28 mouse cellular contexts compared by ENCODE assay signal in genomic region chr2:73335949-73336348, GRCm38 (mm10). TPM values are rescaled to one million over a fixed set of nuclear protein-coding genes. Genes with fewer than 3 reads are reported as not detected.
"Had no signal": no experiment of that assay in that cellular context is flagged by ENCODE, and none has a peak within 500 bp of the region (broad histone marks: within the 10 kb centered on the region; RNA-seq: fewer than 3 reads in every experiment).

No protein-coding gene starts in this region.

- DNase-seq: cerebellum, adult 2 months; cerebellum, adult 8-10 months; cerebellum, adult 9-10 months; cerebellum, adult 9-11 months; cerebellum, postnatal 10 days; cerebellum, postnatal 14 days; cerebellum, postnatal 25 days; cerebellum, postnatal 36 days; embryo, embryonic 11 days; forebrain, postnatal 0 days; gastrocnemius, adult 2 months; gastrocnemius, postnatal 10 days; gastrocnemius, postnatal 14 days; gastrocnemius, postnatal 25 days; gastrocnemius, postnatal 36 days; heart, adult 18-20 months had no signal

- ATAC-seq: forebrain, embryonic 13.5 days; forebrain, embryonic 14.5 days; forebrain, embryonic 15.5 days; forebrain, embryonic 16.5 days; forebrain, postnatal 0 days had no signal

- H3K4me2 ChIP-seq: embryonic facial prominence, embryonic 12.5 days; embryonic facial prominence, embryonic 13.5 days; embryonic facial prominence, embryonic 15.5 days; forebrain, embryonic 12.5 days; forebrain, embryonic 13.5 days; forebrain, embryonic 15.5 days had no signal

- H3K36me3 ChIP-seq: embryonic facial prominence, embryonic 10.5 days; embryonic facial prominence, embryonic 12.5 days; embryonic facial prominence, embryonic 13.5 days; embryonic facial prominence, embryonic 15.5 days; forebrain, embryonic 10.5 days; forebrain, embryonic 12.5 days; forebrain, embryonic 15.5 days had no signal

- H3K9ac ChIP-seq: embryonic facial prominence, embryonic 12.5 days; embryonic facial prominence, embryonic 13.5 days; embryonic facial prominence, embryonic 15.5 days; forebrain, embryonic 12.5 days; forebrain, embryonic 13.5 days; forebrain, embryonic 15.5 days; forebrain, postnatal 0 days had no signal

- H3K27me3 ChIP-seq: embryonic facial prominence, embryonic 12.5 days; embryonic facial prominence, embryonic 13.5 days; embryonic facial prominence, embryonic 15.5 days; forebrain, embryonic 12.5 days; forebrain, embryonic 13.5 days; forebrain, embryonic 15.5 days had no signal

- H3K27ac ChIP-seq: embryonic facial prominence, embryonic 10.5 days; embryonic facial prominence, embryonic 12.5 days; embryonic facial prominence, embryonic 13.5 days; embryonic facial prominence, embryonic 15.5 days; forebrain, embryonic 10.5 days; forebrain, embryonic 12.5 days; forebrain, embryonic 13.5 days; forebrain, embryonic 15.5 days; gastrocnemius, adult 2 months had no signal

- H3K9me3 ChIP-seq: embryonic facial prominence, embryonic 10.5 days; embryonic facial prominence, embryonic 12.5 days; embryonic facial prominence, embryonic 13.5 days; embryonic facial prominence, embryonic 15.5 days; forebrain, embryonic 10.5 days; forebrain, embryonic 12.5 days; forebrain, embryonic 13.5 days; forebrain, embryonic 15.5 days had no signal

- H3K4me3 ChIP-seq: embryonic facial prominence, embryonic 10.5 days; embryonic facial prominence, embryonic 12.5 days; embryonic facial prominence, embryonic 13.5 days; embryonic facial prominence, embryonic 15.5 days; erythroblast, embryonic 14.5 days; forebrain, embryonic 10.5 days; forebrain, embryonic 12.5 days; forebrain, embryonic 13.5 days; forebrain, embryonic 15.5 days; gastrocnemius, adult 2 months had no signal

- H3K4me1 ChIP-seq: embryonic facial prominence, embryonic 10.5 days; embryonic facial prominence, embryonic 12.5 days; embryonic facial prominence, embryonic 13.5 days; embryonic facial prominence, embryonic 15.5 days; forebrain, embryonic 10.5 days; forebrain, embryonic 12.5 days; forebrain, embryonic 13.5 days; forebrain, embryonic 15.5 days had no signal

RNA-seq across cellular contexts. Expression of gene Gpr155, which starts 50.4 kb away (rescaled TPM):
- total RNA-seq: granulocyte monocyte progenitor cell, adult 5-6 weeks had no signal
